Mouse (Mus musculus) lung, postnatal 0 days (tissue): ENCODE measurements at regions not wholly inside any gene's neighbourhood (a gene's known extent, or its start where the extent isn't known, plus 50 kb on each side); places are given as distances from the start of the nearest gene placed in this dataset.

Source experiments
- ATAC-seq: fragments of 200-750 bp; cut with Nextera tagmentation; 2 replicates; pipeline ENCODE4 v1.8.0; 2017; ENCODE audit warnings: moderate library complexity
- DNase-seq: peaks from one replicate; pipeline ENCODE4 v3.0.0-alpha.2; 2016; ENCODE audit warnings: low spot score
- H3K27ac ChIP-seq: fragments of 300-500 bp; sonication (generic); 2 replicates; pipeline ENCODE4 v1.5.1; 2014; ENCODE audit warnings: antibody characterized with exemption, mild to moderate bottlenecking, low read length, mixed read lengths
- H3K27me3 ChIP-seq: fragments of 300-500 bp; sonication (generic); replicated peaks from 2 replicates; pipeline ENCODE4 v1.6.1; 2014; ENCODE audit warnings: low read length, mixed read lengths; ENCODE audit not compliant: insufficient read depth
- H3K36me3 ChIP-seq: fragments of 300-500 bp; sonication (generic); 2 replicates; pipeline ENCODE4 v1.6.1; 2014; ENCODE audit warnings: low read length, mixed read lengths; ENCODE audit not compliant: insufficient read depth
- H3K4me1 ChIP-seq: fragments of 300-500 bp; sonication (generic); 2 replicates; pipeline ENCODE4 v1.6.1; 2014; ENCODE audit warnings: antibody characterized with exemption, low read depth, low read length, mixed read lengths; ENCODE audit not compliant: insufficient read depth
- H3K4me2 ChIP-seq: fragments of 300-500 bp; sonication (generic); replicated peaks from 2 replicates; pipeline ENCODE4 v1.6.1; 2014; ENCODE audit warnings: low read depth, mild to moderate bottlenecking, low read length, moderate library complexity, mixed read lengths
- H3K4me3 ChIP-seq: fragments of 300-500 bp; sonication (generic); 2 replicates; pipeline ENCODE4 v1.5.1; 2014; ENCODE audit warnings: low read depth, low read length
- H3K9ac ChIP-seq: fragments of 300-500 bp; sonication (generic); replicated peaks from 2 replicates; pipeline ENCODE4 v1.6.1; 2014; ENCODE audit warnings: low read depth, mild to moderate bottlenecking
- H3K9me3 ChIP-seq: fragments of 300-500 bp; sonication (generic); 2 replicates; pipeline ENCODE4 v1.6.1; 2016; ENCODE audit warnings: low read length, mixed read lengths
- CTCF ChIP-seq: IDR thresholded peaks from 2 replicates; pipeline ENCODE4 v1.5.1; 2016; ENCODE audit warnings: antibody characterized with exemption, mild to moderate bottlenecking
- EP300 ChIP-seq: IDR thresholded peaks from 2 replicates; pipeline ENCODE4 v1.6.1; 2016; ENCODE audit warnings: antibody characterized with exemption, mild to moderate bottlenecking, control low read depth
- WGBS: fragments of 180-500 bp; shearing (Covaris S2); extraction: QIAGEN DNeasy Blood & Tissue Kit; methylation state at CpG from one replicate; pipeline ENCODE4 v1.1.7; 2014; 5-methylcytosine and 5-hydroxymethylcytosine counted together

- H3K36me3 ChIP-seq, result no peaks in the 10 kb centered on the region
- ATAC-seq (no peak), DNase-seq (no peak)
- no peak overlapping the region for H3K9ac ChIP-seq
- no peaks in the 10 kb centered on the region for H3K27me3 ChIP-seq
- H3K4me1 ChIP-seq, result no peaks in the 10 kb centered on the region
- no peak overlapping the region for H3K4me2 ChIP-seq
- TF ChIP-seq CTCF, result no peak
- H3K9me3 ChIP-seq, result no peaks in the 10 kb centered on the region
- WGBS, result 69% methylated on average over 2 of the region's 2 CpGs
- no peak overlapping the region for H3K4me3 ChIP-seq
- no peak overlapping the region for H3K27ac ChIP-seq
Measured at GRCm38 (mm10) chr10:65244527-65244926, 1154.5 kb upstream of the Lrrtm3 start.

GRCm38 (mm10) chr10:65224130-65224529, 1134.1 kb upstream of the Lrrtm3 start:
- no peaks in the 10 kb centered on the region for H3K4me1 ChIP-seq
- no peaks in the 10 kb centered on the region for H3K36me3 ChIP-seq
- no peaks in the 10 kb centered on the region for H3K9me3 ChIP-seq
- DNase-seq, result no peak
- no peak overlapping the region for H3K4me2 ChIP-seq
- ATAC-seq, result no peak
- 56% methylated on average over 3 of the region's 3 CpGs for WGBS
- no peak overlapping the region for H3K4me3 ChIP-seq
- no peak for TF ChIP-seq CTCF
- no peak for TF ChIP-seq EP300
- H3K27ac ChIP-seq, result no peak overlapping the region
- no peaks in the 10 kb centered on the region for H3K27me3 ChIP-seq
- H3K9ac ChIP-seq, result no peak overlapping the region

- DNase-seq (no peak), ATAC-seq (no peak)
- 72% methylated on average over 3 of the region's 3 CpGs for WGBS
- Histone ChIP-seq H3K36me3 (no peaks in the 10 kb centered on the region), H3K4me2 (no peak overlapping the region), H3K4me3 (no peak overlapping the region), H3K27me3 (no peaks in the 10 kb centered on the region), H3K27ac (no peak overlapping the region), H3K9ac (no peak overlapping the region), H3K4me1 (no peaks in the 10 kb centered on the region), H3K9me3 (no peaks in the 10 kb centered on the region)
- TF ChIP-seq CTCF, result no peak
- TF ChIP-seq EP300, result no peak
Measured at GRCm38 (mm10) chr10:65221181-65221580, 1131.1 kb upstream of the Lrrtm3 start.

GRCm38 (mm10) chr10:65219251-65219650, 1129.2 kb upstream of the Lrrtm3 start:
- DNase-seq (no peak), ATAC-seq (no peak)
- Histone ChIP-seq H3K27ac (no peak overlapping the region), H3K9ac (no peak overlapping the region), H3K36me3 (no peaks in the 10 kb centered on the region), H3K27me3 (no peaks in the 10 kb centered on the region), H3K4me2 (no peak overlapping the region), H3K9me3 (no peaks in the 10 kb centered on the region), H3K4me1 (no peaks in the 10 kb centered on the region), H3K4me3 (no peak overlapping the region)
- no peak for TF ChIP-seq CTCF
- TF ChIP-seq EP300, result no peak
- WGBS, result 74% methylated on average over 5 of the region's 5 CpGs

GRCm38 (mm10) chr10:65216226-65216625, 1126.1 kb upstream of the Lrrtm3 start:
- Histone ChIP-seq H3K27ac (no peak overlapping the region), H3K9me3 (no peaks in the 10 kb centered on the region), H3K27me3 (no peaks in the 10 kb centered on the region), H3K4me2 (no peak overlapping the region), H3K4me1 (no peaks in the 10 kb centered on the region), H3K9ac (no peak overlapping the region), H3K4me3 (no peak overlapping the region), H3K36me3 (no peaks in the 10 kb centered on the region)
- DNase-seq, result no peak
- 66% methylated on average over 1 of the region's 1 CpGs for WGBS
- ATAC-seq, result no peak
- TF ChIP-seq CTCF, result no peak
- no peak for TF ChIP-seq EP300

- Histone ChIP-seq H3K9me3 (no peaks in the 10 kb centered on the region), H3K4me1 (no peaks in the 10 kb centered on the region), H3K27ac (no peak overlapping the region), H3K4me2 (no peak overlapping the region), H3K9ac (no peak overlapping the region), H3K36me3 (no peaks in the 10 kb centered on the region), H3K4me3 (no peak overlapping the region), H3K27me3 (no peaks in the 10 kb centered on the region)
- 46% methylated on average over 3 of the region's 3 CpGs for WGBS
- TF ChIP-seq EP300, result no peak
- TF ChIP-seq CTCF, result no peak
- ATAC-seq, result no peak
- no peak for DNase-seq
Measured at GRCm38 (mm10) chr10:65215206-65215605, 1125.1 kb upstream of the Lrrtm3 start.

- Histone ChIP-seq H3K4me2 (no peak overlapping the region), H3K9me3 (no peaks in the 10 kb centered on the region), H3K4me1 (no peaks in the 10 kb centered on the region), H3K9ac (no peak overlapping the region), H3K36me3 (no peaks in the 10 kb centered on the region), H3K4me3 (no peak overlapping the region), H3K27me3 (no peaks in the 10 kb centered on the region), H3K27ac (no peak overlapping the region)
- TF ChIP-seq CTCF (no peak), EP300 (no peak)
- ATAC-seq, result no peak
- 43% methylated on average over 1 of the region's 1 CpGs for WGBS
- DNase-seq, result no peak
Measured at GRCm38 (mm10) chr10:65183659-65184058, 1093.6 kb upstream of the Lrrtm3 start.
